Mouse (Mus musculus) lung, postnatal 10 days (tissue): ENCODE results near the gene Lmbrd1.
"Not testable (repeated sequence)": the region's sequence is repeated elsewhere in the genome, so short reads cannot be mapped to it uniquely, and the experiment has no call there.

ENCODE experiments used
- DNase-seq: peaks from one replicate; pipeline ENCODE4 v3.0.0; 2021

Gene Lmbrd1

GRCm38 (mm10) chr1:24729784-24730183 lies 51.4 kb downstream of the Lmbrd1 start:
- no peak for DNase-seq

- DNase-seq, result no peak
Observed at GRCm38 (mm10) chr1:24732286-24732685, 53.9 kb downstream of the Lmbrd1 start.

GRCm38 (mm10) chr1:24734866-24735265 lies 56.4 kb downstream of the Lmbrd1 start:
- DNase-seq, result no peak

- DNase-seq, result no peak
Observed at GRCm38 (mm10) chr1:24740903-24741302, 62.5 kb downstream of the Lmbrd1 start.

GRCm38 (mm10) chr1:24741552-24741951 lies 63.1 kb downstream of the Lmbrd1 start:
- no peak for DNase-seq

- DNase-seq, result no peak
Observed at GRCm38 (mm10) chr1:24743191-24743924, 64.9 kb downstream of the Lmbrd1 start.

- no peak for DNase-seq
Observed at GRCm38 (mm10) chr1:24752715-24753114, 74.3 kb downstream of the Lmbrd1 start.

GRCm38 (mm10) chr1:24758516-24758915 lies 80.1 kb downstream of the Lmbrd1 start:
- no peak for DNase-seq

GRCm38 (mm10) chr1:24766466-24766865 lies 88.0 kb downstream of the Lmbrd1 start:
- DNase-seq, result no peak

- not testable (repeated sequence) for DNase-seq
Observed at GRCm38 (mm10) chr1:24767197-24767596, 88.8 kb downstream of the Lmbrd1 start.

GRCm38 (mm10) chr1:24773642-24774041 lies 95.2 kb downstream of the Lmbrd1 start:
- no peak for DNase-seq

GRCm38 (mm10) chr1:24776576-24776975 lies 98.1 kb downstream of the Lmbrd1 start:
- no peak for DNase-seq

- DNase-seq, result no peak
Observed at GRCm38 (mm10) chr1:24793168-24793567, 114.7 kb downstream of the Lmbrd1 start.

- DNase-seq, result not testable (repeated sequence)
Observed at GRCm38 (mm10) chr1:24807971-24808370, 129.5 kb downstream of the Lmbrd1 start.
